Mouse (Mus musculus) cerebellum, adult (tissue): ENCODE measurements at regions not wholly inside any gene's neighbourhood (a gene's known extent, or its start where the extent isn't known, plus 50 kb on each side); places are given as distances from the start of the nearest gene placed in this dataset.

Experiments used
- ATAC-seq: cut with Nextera tagmentation; 2 replicates; pipeline ENCODE4 v1.9.2; 2017; ENCODE audit warnings: mild to moderate bottlenecking, moderate library complexity, mixed read lengths; ENCODE audit not compliant: insufficient number of reproducible peaks, low FRiP score, low TSS enrichment

- no peak for ATAC-seq
These were observed 402.8 kb upstream of the Nr2f1 start for GRCm38 (mm10) chr13:78602211-78602860.

GRCm38 (mm10) chr13:78580863-78581595 lies 381.5 kb upstream of the Nr2f1 start:
- no peak for ATAC-seq

GRCm38 (mm10) chr13:78577497-78577896 lies 377.9 kb upstream of the Nr2f1 start:
- no peak for ATAC-seq

GRCm38 (mm10) chr13:78576300-78577296 lies 377.0 kb upstream of the Nr2f1 start:
- no peak for ATAC-seq

- no peak for ATAC-seq
These were observed 371.5 kb upstream of the Nr2f1 start for GRCm38 (mm10) chr13:78571093-78571492.

GRCm38 (mm10) chr13:78524446-78524937 lies 324.9 kb upstream of the Nr2f1 start:
- ATAC-seq = no peak

GRCm38 (mm10) chr13:78520771-78521170 lies 321.2 kb upstream of the Nr2f1 start:
- ATAC-seq = no peak

GRCm38 (mm10) chr13:78520186-78520585 lies 320.6 kb upstream of the Nr2f1 start:
- ATAC-seq = no peak

GRCm38 (mm10) chr13:78500551-78500950 lies 301.0 kb upstream of the Nr2f1 start:
- no peak for ATAC-seq

- ATAC-seq = no peak
These were observed 284.3 kb upstream of the Nr2f1 start for GRCm38 (mm10) chr13:78483760-78484357.

- no peak for ATAC-seq
These were observed 283.6 kb upstream of the Nr2f1 start for GRCm38 (mm10) chr13:78482929-78483759.

- ATAC-seq = no peak
These were observed 251.9 kb upstream of the Nr2f1 start for GRCm38 (mm10) chr13:78451333-78452070.

GRCm38 (mm10) chr13:78446726-78447031 lies 247.1 kb upstream of the Nr2f1 start:
- ATAC-seq = no peak

- ATAC-seq = no peak
These were observed 246.6 kb upstream of the Nr2f1 start for GRCm38 (mm10) chr13:78445891-78446725.

- no peak for ATAC-seq
These were observed 245.3 kb upstream of the Nr2f1 start for GRCm38 (mm10) chr13:78444691-78445349.

- ATAC-seq = no peak
These were observed 228.9 kb upstream of the Nr2f1 start for GRCm38 (mm10) chr13:78428469-78428868.

GRCm38 (mm10) chr13:78428084-78428445 lies 228.5 kb upstream of the Nr2f1 start:
- ATAC-seq = no peak; the same call in 1 of the 2 replicates
